Mouse (Mus musculus) hindbrain, embryonic 14.5 days (tissue): ENCODE measurements around the gene Klk1b24. TPM values are rescaled to one million over a fixed set of nuclear protein-coding genes. Genes with fewer than 3 reads are reported as not detected.
"Not testable (repeated sequence)": the region's sequence is repeated elsewhere in the genome, so short reads cannot be mapped to it uniquely, and the experiment has no call there.

Source experiments
- ATAC-seq: fragments of 200-750 bp; cut with Nextera tagmentation; 2 replicates; pipeline ENCODE4 v1.8.0; 2017; ENCODE audit warnings: moderate number of reproducible peaks, mild to moderate bottlenecking, moderate TSS enrichment, moderate library complexity; ENCODE audit not compliant: low FRiP score
- DNase-seq: peaks from one replicate; pipeline ENCODE4 v3.0.0-alpha.2; 2015; ENCODE audit warnings: low spot score
- H3K27ac ChIP-seq: fragments of 300-500 bp; sonication (generic); 2 replicates; pipeline ENCODE4 v1.5.1; 2014; ENCODE audit warnings: mild to moderate bottlenecking, moderate library complexity
- H3K27me3 ChIP-seq: fragments of 300-500 bp; sonication (generic); 2 replicates; pipeline ENCODE4 v1.6.1; 2014; ENCODE audit warnings: mild to moderate bottlenecking, low read length, mixed read lengths; ENCODE audit not compliant: control insufficient read depth, insufficient read depth
- H3K36me3 ChIP-seq: fragments of 300-500 bp; sonication (generic); replicated peaks from 2 replicates; pipeline ENCODE4 v1.6.1; 2014; ENCODE audit not compliant: control insufficient read depth, insufficient read depth
- H3K4me1 ChIP-seq: fragments of 300-500 bp; sonication (generic); replicated peaks from 2 replicates; pipeline ENCODE4 v1.6.1; 2014; ENCODE audit warnings: antibody characterized with exemption, low read length, mixed read lengths; ENCODE audit not compliant: control insufficient read depth, insufficient read depth
- H3K4me2 ChIP-seq: fragments of 300-500 bp; sonication (generic); replicated peaks from 2 replicates; pipeline ENCODE4 v1.6.1; 2014; ENCODE audit warnings: mild to moderate bottlenecking, moderate library complexity
- H3K4me3 ChIP-seq: fragments of 300-500 bp; sonication (generic); replicated peaks from 2 replicates; pipeline ENCODE4 v1.5.1; 2014; ENCODE audit warnings: mild to moderate bottlenecking, low read length
- H3K9ac ChIP-seq: fragments of 300-500 bp; sonication (generic); 2 replicates; pipeline ENCODE4 v1.6.1; 2014
- H3K9me3 ChIP-seq: fragments of 300-500 bp; sonication (generic); 2 replicates; pipeline ENCODE4 v1.6.1; 2016; ENCODE audit warnings: low read length; ENCODE audit not compliant: control insufficient read depth
- WGBS: fragments of 180-500 bp; shearing (Covaris S2); extraction: QIAGEN DNeasy Blood & Tissue Kit; methylation state at CpG from one replicate; pipeline ENCODE4 v1.1.7; 2014; 5-methylcytosine and 5-hydroxymethylcytosine counted together
- polyA plus RNA-seq: library from polyadenylated mRNA; unstranded; fragments of >200 nt; fragmentation: Nextera tagmentation; extraction: Ambion mirVana; gene quantifications from 2 replicates; pipeline ENCODE4 v1.2.1, GENCODE M21; 2014

The Klk1b24 gene
- polyA plus RNA-seq, result not detected in 2 replicates

DNA sequence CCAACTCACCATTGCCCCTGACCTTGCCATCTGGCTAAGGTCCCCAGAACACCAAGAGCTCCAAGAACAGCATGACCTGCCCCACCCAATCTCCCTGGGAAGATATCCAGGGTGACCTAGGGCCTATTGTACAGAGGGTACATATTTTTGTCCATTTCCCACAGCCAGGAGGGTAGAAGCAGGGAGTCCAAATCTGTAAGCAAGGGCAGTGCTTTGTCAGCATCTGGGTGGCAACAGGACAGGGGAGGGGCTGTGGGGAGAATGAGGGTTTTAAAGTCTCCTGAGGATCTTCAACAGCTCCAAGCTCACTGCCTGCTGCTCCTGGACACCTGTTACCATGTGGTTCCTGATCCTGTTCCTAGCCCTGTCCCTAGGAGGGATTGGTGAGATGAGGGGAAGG lies at the start of gene Klk1b24:
TSS of gene Klk1b24 (plus strand) at position 301 of the 400 bp plus-strand sequence.
- not testable (repeated sequence) for DNase-seq, H3K9ac ChIP-seq, H3K4me1 ChIP-seq, ATAC-seq, H3K27me3 ChIP-seq, H3K27ac ChIP-seq, H3K36me3 ChIP-seq, H3K9me3 ChIP-seq, H3K4me3 ChIP-seq, H3K4me2 ChIP-seq

DNA sequence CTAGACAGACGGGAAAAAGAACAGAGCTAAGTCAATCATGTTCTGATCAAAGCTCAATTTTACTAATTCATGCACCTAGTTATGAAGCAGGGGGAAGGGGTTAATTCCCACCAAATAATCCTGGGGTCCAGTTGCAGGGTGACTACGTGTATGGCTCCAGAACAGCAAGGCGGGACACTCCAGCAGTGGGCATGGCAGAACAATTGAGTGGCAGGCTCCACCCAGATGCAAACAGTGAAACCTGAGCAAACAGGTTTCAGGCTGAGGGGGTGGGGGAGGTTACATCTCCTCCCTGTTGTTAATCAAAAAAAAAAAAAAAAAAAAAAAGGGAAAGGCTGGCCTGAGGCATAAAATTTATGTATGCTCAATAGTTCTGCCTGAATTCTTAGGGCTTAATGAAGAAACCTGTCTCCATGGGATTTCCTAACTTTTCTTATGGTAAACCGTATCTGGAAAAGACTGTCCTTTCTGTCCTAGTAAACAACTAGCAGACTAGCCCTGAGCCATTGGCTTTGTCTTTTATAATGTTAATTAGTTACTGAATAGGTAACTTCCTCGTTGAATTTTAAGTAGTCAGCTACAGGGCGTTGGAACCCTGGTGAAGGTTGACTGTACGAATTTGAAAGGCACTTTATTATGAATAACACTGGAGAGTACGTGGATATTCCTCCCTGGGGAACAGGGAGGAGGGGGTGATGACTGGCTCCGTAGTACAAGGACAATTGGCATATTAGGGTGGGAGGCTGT lies 8.6 kb upstream of the Klk1b24 start:
- Histone ChIP-seq H3K9me3 (no peaks in the 10 kb centered on the region), H3K9ac (no peak overlapping the region), H3K36me3 (no peaks in the 10 kb centered on the region), H3K4me3 (no peak overlapping the region), H3K4me2 (no peak overlapping the region), H3K4me1 (no peaks in the 10 kb centered on the region), H3K27me3 (no peaks in the 10 kb centered on the region), H3K27ac (no peak overlapping the region)
- ATAC-seq, result no peak
- no peak for DNase-seq
- WGBS, result 47% methylated on average over 9 of the region's 9 CpGs

DNA sequence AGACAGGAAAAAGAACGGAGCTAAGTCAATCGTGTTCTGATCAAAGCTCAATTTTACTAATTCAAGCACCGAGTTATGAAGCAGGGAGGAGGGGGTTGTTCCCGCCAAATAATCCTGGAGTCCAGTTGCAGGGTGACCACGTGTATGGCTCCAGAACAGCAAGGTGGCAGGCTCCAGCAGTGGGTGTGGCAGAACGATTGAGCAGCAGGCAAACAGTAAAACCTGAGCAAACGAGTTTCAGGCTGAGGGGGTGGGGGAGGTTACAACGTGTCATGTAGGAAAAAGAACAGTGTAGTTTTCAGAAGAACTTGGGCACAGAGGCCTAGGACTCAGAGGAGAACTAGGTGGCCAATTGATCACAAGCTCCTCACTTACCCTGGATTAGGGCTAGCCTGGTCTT lies 1.5 kb upstream of the Klk1b24 start:
- not testable (repeated sequence) for H3K27me3 ChIP-seq, ATAC-seq, H3K9me3 ChIP-seq, H3K4me2 ChIP-seq, H3K36me3 ChIP-seq, H3K4me3 ChIP-seq, H3K9ac ChIP-seq, H3K4me1 ChIP-seq, DNase-seq, H3K27ac ChIP-seq
- WGBS, result 77% methylated on average over 8 of the region's 8 CpGs

DNA sequence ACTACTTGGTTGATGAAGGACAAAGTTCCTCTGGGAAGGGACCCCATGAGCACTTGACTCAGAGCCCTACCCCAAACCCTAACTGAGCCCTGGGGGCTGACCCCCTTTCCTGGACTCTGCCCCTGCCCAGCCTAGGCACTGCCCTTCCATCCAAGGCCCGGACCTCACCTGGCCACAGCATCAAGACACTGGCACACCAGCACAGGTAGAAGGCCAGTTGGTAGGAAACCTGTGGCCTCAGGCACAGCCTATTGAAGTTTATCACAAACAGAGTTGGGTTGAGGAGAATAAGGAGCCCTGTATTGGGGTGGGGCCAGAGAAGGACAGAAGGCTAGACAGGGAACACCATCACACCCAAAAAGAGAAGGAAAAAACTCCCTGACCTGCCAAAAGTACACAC lies 5.4 kb downstream of the Klk1b24 start:
- H3K4me2 ChIP-seq, H3K27ac ChIP-seq, H3K9ac ChIP-seq, H3K9me3 ChIP-seq, H3K4me1 ChIP-seq, ATAC-seq, H3K36me3 ChIP-seq, H3K27me3 ChIP-seq, H3K4me3 ChIP-seq, DNase-seq: not testable (repeated sequence)
- 75% methylated on average over 1 of the region's 1 CpGs for WGBS

DNA sequence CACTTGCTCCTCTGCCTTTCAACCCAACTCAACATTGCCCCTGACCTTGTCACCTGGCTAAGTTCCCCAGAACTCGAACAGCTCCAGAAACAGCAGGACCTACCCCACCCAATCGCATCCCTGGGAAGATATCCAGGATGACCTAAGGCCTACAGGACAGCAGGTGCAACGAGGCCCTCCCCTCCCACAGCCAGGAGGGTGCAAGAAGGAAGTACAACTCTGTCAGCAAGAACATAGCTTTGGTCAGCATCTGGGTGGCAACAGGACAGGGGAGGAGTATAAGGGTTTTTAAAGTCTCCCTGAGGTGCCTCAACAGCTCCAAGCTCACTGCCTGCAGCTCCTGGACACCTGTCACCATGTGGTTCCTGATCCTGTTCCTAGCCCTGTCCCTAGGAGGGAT lies 9.9 kb downstream of the Klk1b24 start, which contains the start of gene Klk1b3:
TSS of gene Klk1b3 (plus strand) at position 301 of the 400 bp plus-strand sequence.
- ATAC-seq (no peak), DNase-seq (no peak)
- Histone ChIP-seq H3K27ac (no peak within 1 kb of the TSS), H3K9ac (no peak within 1 kb of the TSS), H3K36me3 (no peaks in the 10 kb centered on the region), H3K4me3 (no peak within 1 kb of the TSS), H3K4me1 (no peaks in the 10 kb centered on the region), H3K27me3 (no peaks in the 10 kb centered on the region), H3K9me3 (no peaks in the 10 kb centered on the region), H3K4me2 (no peak within 1 kb of the TSS)
- 59% methylated on average over 3 of the region's 3 CpGs for WGBS

DNA sequence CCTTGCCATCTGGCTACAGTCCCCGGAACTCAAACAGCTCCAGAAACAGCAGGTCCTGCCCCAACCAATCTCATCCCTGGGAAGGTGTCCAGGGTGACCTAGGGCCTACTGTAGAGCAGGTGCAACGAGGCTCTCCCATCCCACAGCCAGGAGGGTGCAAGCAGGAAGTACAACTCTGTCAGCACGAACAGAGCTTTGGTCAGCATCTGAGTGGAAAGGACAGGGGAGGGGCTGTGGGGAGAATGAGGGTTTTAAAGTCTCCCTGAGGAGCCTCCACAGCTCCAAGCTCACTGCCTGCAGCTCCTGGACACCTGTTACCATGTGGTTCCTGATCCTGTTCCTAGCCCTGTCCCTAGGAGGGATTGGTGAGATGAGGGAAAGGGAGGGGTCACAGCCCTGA lies 19.1 kb downstream of the Klk1b24 start, which contains the start of gene Klk1b4:
TSS of gene Klk1b4 (plus strand) at position 301 of the 400 bp plus-strand sequence.
- not testable (repeated sequence) for H3K27me3 ChIP-seq, H3K4me3 ChIP-seq, H3K27ac ChIP-seq, H3K9ac ChIP-seq, H3K36me3 ChIP-seq, H3K4me2 ChIP-seq, DNase-seq, H3K9me3 ChIP-seq, H3K4me1 ChIP-seq, ATAC-seq
- 52% methylated on average over 3 of the region's 3 CpGs for WGBS

DNA sequence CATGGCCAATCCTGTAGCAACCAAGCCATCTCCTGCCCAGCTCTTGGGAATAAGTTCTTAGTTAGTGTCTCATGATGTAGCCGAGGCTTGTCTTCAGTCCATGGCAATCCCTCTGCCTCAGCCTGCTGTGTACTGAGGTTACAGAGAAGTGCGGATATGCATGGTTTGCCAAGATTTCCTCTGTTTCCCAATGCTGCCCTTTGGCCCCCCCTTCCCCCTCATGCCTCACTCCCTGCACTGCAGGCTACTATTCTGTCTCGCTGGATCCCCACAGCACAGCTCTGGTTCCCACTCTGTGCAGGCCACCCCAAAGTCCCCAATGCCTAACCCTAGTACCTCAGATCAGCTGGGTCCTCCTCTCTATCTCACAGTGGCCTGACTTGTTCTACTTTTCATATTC lies 20.3 kb downstream of the Klk1b24 start:
- no peak for DNase-seq
- Histone ChIP-seq H3K9ac (no peak overlapping the region), H3K4me3 (no peak overlapping the region), H3K4me2 (no peak overlapping the region), H3K27me3 (no peaks in the 10 kb centered on the region), H3K9me3 (no peaks in the 10 kb centered on the region), H3K4me1 (no peaks in the 10 kb centered on the region), H3K36me3 (no peaks in the 10 kb centered on the region), H3K27ac (no peak overlapping the region)
- WGBS, result 77% methylated on average over 3 of the region's 3 CpGs
- ATAC-seq, result no peak

DNA sequence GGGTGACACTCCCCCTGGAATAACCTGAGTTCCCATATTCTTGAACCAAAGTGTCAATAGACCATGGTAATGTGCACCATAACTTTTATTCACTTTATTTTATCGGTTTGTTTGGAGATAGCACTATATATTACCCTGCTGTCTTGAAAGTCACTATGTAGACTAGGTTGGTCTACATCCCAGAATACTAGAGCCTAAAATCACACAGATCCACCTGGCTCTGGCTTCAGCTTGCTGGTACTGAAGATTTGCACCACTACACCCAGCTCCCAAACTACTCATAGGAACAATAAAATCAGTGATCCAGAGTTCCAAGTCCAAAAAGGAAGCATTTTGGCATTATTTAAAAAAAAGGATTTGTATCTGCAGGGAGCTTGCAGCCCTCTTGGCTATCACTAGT lies 27.6 kb downstream of the Klk1b24 start, which contains the start of gene Klk1b5:
TSS of gene Klk1b5 (plus strand) at position 301 of the 400 bp plus-strand sequence.
- DNase-seq (no peak), ATAC-seq (no peak)
- Histone ChIP-seq H3K4me1 (no peaks in the 10 kb centered on the region), H3K4me3 (no peak within 1 kb of the TSS), H3K27me3 (no peaks in the 10 kb centered on the region), H3K27ac (no peak within 1 kb of the TSS), H3K4me2 (no peak within 1 kb of the TSS), H3K9me3 (no peaks in the 10 kb centered on the region), H3K36me3 (no peaks in the 10 kb centered on the region), H3K9ac (no peak within 1 kb of the TSS)
- 86% methylated on average over 1 of the region's 1 CpGs for WGBS

DNA sequence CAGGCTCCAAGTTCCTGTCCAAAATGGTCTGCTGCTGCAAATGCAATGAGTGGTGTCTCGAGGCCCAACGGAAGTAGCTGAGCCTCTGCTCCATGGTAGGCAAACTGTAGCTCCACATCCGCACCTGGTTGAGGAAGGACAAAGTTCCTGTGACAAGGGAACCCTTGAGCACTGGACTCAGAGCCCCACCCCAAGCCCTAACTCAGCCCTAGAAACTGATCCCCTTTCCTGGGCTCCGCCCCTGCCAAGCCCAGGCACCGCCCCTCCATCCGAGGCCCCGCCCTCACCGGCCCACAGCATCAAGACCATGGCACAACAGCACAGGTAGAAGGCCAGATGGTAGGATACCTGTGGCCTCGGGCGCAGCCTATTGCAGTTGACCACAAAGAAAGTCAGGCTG lies 33.6 kb downstream of the Klk1b24 start:
- DNase-seq, H3K27ac ChIP-seq, H3K9ac ChIP-seq, H3K27me3 ChIP-seq, ATAC-seq, H3K4me1 ChIP-seq, H3K9me3 ChIP-seq, H3K36me3 ChIP-seq, H3K4me3 ChIP-seq, H3K4me2 ChIP-seq: not testable (repeated sequence)
- 76% methylated on average over 8 of the region's 10 CpGs for WGBS
